Mouse (Mus musculus): ENCODE results near the gene Ccdc144b. TPM values are rescaled to one million over a fixed set of nuclear protein-coding genes. Genes with fewer than 3 reads are reported as not detected.

The Ccdc144b gene
- polyA plus RNA-seq, 1 experiment from 2014 or later: not detected

DNA sequence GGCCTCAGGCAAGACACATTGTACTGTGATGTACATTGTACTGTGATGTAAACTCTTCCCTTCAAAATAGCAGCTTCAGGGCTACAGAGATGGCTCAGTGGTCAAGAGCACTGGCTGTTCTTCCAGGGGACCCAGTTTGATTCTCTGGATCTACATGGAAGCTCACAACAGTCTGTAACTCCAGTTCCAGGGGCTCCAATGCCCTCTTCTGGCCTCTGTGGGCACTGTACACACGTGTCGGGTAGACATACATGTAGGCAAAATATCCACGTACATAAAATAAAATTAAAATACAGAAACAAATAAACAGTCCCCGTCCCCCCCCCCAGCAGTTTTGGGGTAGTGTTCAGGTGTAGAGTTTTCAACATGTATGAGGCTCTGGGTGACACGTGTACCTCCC lies 90.4 kb downstream of the Ccdc144b start:
- 92% methylated on average over 5 of the region's 5 CpGs for WGBS
- Histone ChIP-seq H3K4me1 (ENCODE audit: control insufficient read depth, insufficient read depth, low read length) (no peaks in the 10 kb centered on the region), H3K4me3 (ENCODE audit: low read depth, low read length) (no peak overlapping the region), H3K4me2 (ENCODE audit: low read length) (no peak overlapping the region), H3K9ac (ENCODE audit: low read length) (no peak overlapping the region), H3K36me3 (ENCODE audit: control insufficient read depth, insufficient read depth, low read length) (peaks cover 42% of the 10 kb centered on the region), H3K9me3 (replicated peaks; ENCODE audit: control insufficient read depth, low read length) (no peaks in the 10 kb centered on the region), H3K27ac (ENCODE audit: low read depth, low read length) (no peak overlapping the region), H3K27me3 (replicated peaks; ENCODE audit: control insufficient read depth, insufficient read depth, low read length) (no peaks in the 10 kb centered on the region)
- DNase-seq (ENCODE audit: low spot score) (no peak), ATAC-seq (no peak)

Other genes starting within 250 kb of the Ccdc144b start
- gene Dcun1d1, start 116.1 kb downstream of the Ccdc144b start, polyA plus RNA-seq (2014; fragmentation: Nextera tagmentation; extraction: Ambion mirVana): 103 and 121 TPM in 2 replicates
- 20.0 and 24.8 TPM in 2 replicates for gene Mccc1, start 52.9 kb downstream of the Ccdc144b start, polyA plus RNA-seq (2014; fragmentation: Nextera tagmentation; extraction: Ambion mirVana)
- gene Acad9, start 12.4 kb upstream of the Ccdc144b start, polyA plus RNA-seq (2014; fragmentation: Nextera tagmentation; extraction: Ambion mirVana): 98.5 and 100 TPM in 2 replicates
- 12.2 and 15.9 TPM in 2 replicates for gene D3Ertd254e, start 97.5 kb upstream of the Ccdc144b start, polyA plus RNA-seq (2014; fragmentation: Nextera tagmentation; extraction: Ambion mirVana)
- 2.6 and 2.8 TPM in 2 replicates for gene Qrfpr, start 168.8 kb upstream of the Ccdc144b start, polyA plus RNA-seq (2014; fragmentation: Nextera tagmentation; extraction: Ambion mirVana)